In genomic region chr8:108783155-108783554, GRCm38 (mm10) we compare ENCODE assay signal across 29 mouse cellular contexts.
DNase-seq lines count a peak whose midpoint lies in the region; ATAC-seq and TF ChIP-seq lines count a peak whose summit lies in the region.
"Had no signal": no experiment of that assay in that cellular context is flagged by ENCODE, and none has a peak within 500 bp of the region (broad histone marks: within the 10 kb centered on the region; RNA-seq: fewer than 3 reads in every experiment).

No protein-coding gene starts in this region.

- no peak overlapping the region for H3K4me3 ChIP-seq in kidney, embryonic 16.5 days (ENCODE audit: low read length)
- no peak overlapping the region for H3K4me3 ChIP-seq in liver, embryonic 16.5 days (ENCODE audit: low read depth, low read length)
- no peak overlapping the region for H3K4me3 ChIP-seq in liver, postnatal 0 days (ENCODE audit: low read depth, low read length)
- H3K4me3 ChIP-seq in embryonic facial prominence, embryonic 13.5 days, result no peak overlapping the region
- H3K4me3 ChIP-seq: forebrain, embryonic 10.5 days; forebrain, embryonic 13.5 days; heart, embryonic 12.5 days; heart, embryonic 15.5 days; hindbrain, embryonic 10.5 days; hindbrain, embryonic 13.5 days had no signal

- TF ChIP-seq CTCF in liver, postnatal 0 days (IDR thresholded peaks at IDR 0.05; ENCODE audit: low read depth), result no peak

- intact Hi-C loops in left cerebral cortex, postnatal 4 days (cut with DNase I), result no loop called here

- H3K4me2 ChIP-seq in kidney, embryonic 16.5 days (replicated peaks; ENCODE audit: low read depth, low read length), result no peak overlapping the region
- H3K4me2 ChIP-seq in liver, embryonic 16.5 days (ENCODE audit: low read depth, low read length), result no peak overlapping the region
- no peak overlapping the region for H3K4me2 ChIP-seq in liver, postnatal 0 days (ENCODE audit: low read depth, low read length)
- no peak overlapping the region for H3K4me2 ChIP-seq in embryonic facial prominence, embryonic 13.5 days
- H3K4me2 ChIP-seq: forebrain, embryonic 13.5 days; heart, embryonic 12.5 days; heart, embryonic 15.5 days; hindbrain, embryonic 13.5 days had no signal

- no peaks in the 10 kb centered on the region for H3K9me3 ChIP-seq in kidney, embryonic 16.5 days (ENCODE audit: low read length)
- no peaks in the 10 kb centered on the region for H3K9me3 ChIP-seq in liver, embryonic 16.5 days (replicated peaks; ENCODE audit: control insufficient read depth, low read length)
- H3K9me3 ChIP-seq in liver, postnatal 0 days (ENCODE audit: low read length), result no peaks in the 10 kb centered on the region
- H3K9me3 ChIP-seq in embryonic facial prominence, embryonic 13.5 days, result no peaks in the 10 kb centered on the region
- H3K9me3 ChIP-seq: forebrain, embryonic 10.5 days; forebrain, embryonic 13.5 days; heart, embryonic 12.5 days; heart, embryonic 15.5 days; hindbrain, embryonic 10.5 days; hindbrain, embryonic 13.5 days had no signal

- no peak for TF ChIP-seq EP300 in liver, postnatal 0 days (IDR thresholded peaks at IDR 0.05; ENCODE audit: low read depth)

- H3K27ac ChIP-seq in kidney, embryonic 16.5 days (ENCODE audit: low read length), result no peak overlapping the region
- no peak overlapping the region for H3K27ac ChIP-seq in liver, embryonic 16.5 days (ENCODE audit: low read length)
- no peak overlapping the region for H3K27ac ChIP-seq in liver, postnatal 0 days (ENCODE audit: low read depth)
- H3K27ac ChIP-seq in embryonic facial prominence, embryonic 13.5 days, result peak overlapping the region; percentile 13; the same call in 1 of the 2 replicates
- H3K27ac ChIP-seq: forebrain, embryonic 10.5 days; forebrain, embryonic 13.5 days; heart, embryonic 15.5 days; hindbrain, embryonic 10.5 days; hindbrain, embryonic 13.5 days had no signal

- no peaks in the 10 kb centered on the region for H3K36me3 ChIP-seq in kidney, embryonic 16.5 days (ENCODE audit: insufficient read depth, low read length)
- H3K36me3 ChIP-seq in liver, embryonic 16.5 days (ENCODE audit: control insufficient read depth, insufficient read depth), result no peaks in the 10 kb centered on the region
- H3K36me3 ChIP-seq in liver, postnatal 0 days (replicated peaks; ENCODE audit: insufficient read depth, low read length), result no peaks in the 10 kb centered on the region
- H3K36me3 ChIP-seq in embryonic facial prominence, embryonic 13.5 days, result no peaks in the 10 kb centered on the region
- H3K36me3 ChIP-seq: forebrain, embryonic 10.5 days; G1E; heart, embryonic 12.5 days; heart, embryonic 15.5 days; hindbrain, embryonic 10.5 days; hindbrain, embryonic 13.5 days had no signal

- no peak for DNase-seq in kidney, postnatal 14 days
- DNase-seq in liver, postnatal 0 days, result no peak
- peak; percentile 44 for DNase-seq in brain, adult 2 months (ENCODE audit: low read depth, low spot score)
- no peak for DNase-seq in spleen, postnatal 14 days (ENCODE audit: low spot score in 2 of 2)
- no peak for DNase-seq in left cerebral cortex, postnatal 4 days
- DNase-seq: adrenal gland, postnatal 10 days; adrenal gland, postnatal 36 days; B cell, adult 2 months; cerebellum, adult 11 months; cerebellum, adult 2 months; cerebellum, adult 9-11 months; cerebellum, postnatal 25 days; gastrocnemius, postnatal 10 days; gastrocnemius, postnatal 36 days; heart, postnatal 10 days; heart, postnatal 36 days had no signal

- no peaks in the 10 kb centered on the region for H3K27me3 ChIP-seq in kidney, embryonic 16.5 days (ENCODE audit: insufficient read depth, low read length)
- H3K27me3 ChIP-seq in liver, embryonic 16.5 days (ENCODE audit: control insufficient read depth, insufficient read depth, low read depth, low read length), result no peaks in the 10 kb centered on the region
- no peaks in the 10 kb centered on the region for H3K27me3 ChIP-seq in liver, postnatal 0 days (ENCODE audit: insufficient read depth, low read length)
- H3K27me3 ChIP-seq in embryonic facial prominence, embryonic 13.5 days, result no peaks in the 10 kb centered on the region
- H3K27me3 ChIP-seq: heart, embryonic 12.5 days; heart, embryonic 15.5 days; Patski had no signal

- 0 out of 2 replicates have a peak, but pooled peaks have one; percentile 19 for ATAC-seq in kidney, embryonic 16.5 days (ENCODE audit: low FRiP score, low TSS enrichment)
- peak; percentile 39; the same call in 1 of the 2 replicates for ATAC-seq in liver, embryonic 16.5 days (ENCODE audit: low read depth)
- no peak for ATAC-seq in liver, postnatal 0 days
- no peak for ATAC-seq in embryonic facial prominence, embryonic 13.5 days (ENCODE audit: insufficient number of reproducible peaks, insufficient read depth, low FRiP score, low TSS enrichment, low read depth)
- ATAC-seq: forebrain, embryonic 13.5 days; forebrain, embryonic 16.5 days; hindbrain, embryonic 16.5 days; Patski had no signal

- 43% methylated on average over 10 of the region's 10 CpGs for WGBS in kidney, embryonic 16.5 days
- WGBS in liver, embryonic 16.5 days (ENCODE audit: insufficient replicate concordance), result 50% methylated on average over 10 of the region's 10 CpGs
- WGBS in liver, postnatal 0 days (ENCODE audit: insufficient replicate concordance), result 59% methylated on average over 10 of the region's 10 CpGs
- 55% methylated on average over 9 of the region's 10 CpGs for WGBS in embryonic facial prominence, embryonic 13.5 days

- peaks cover 18% of the 10 kb centered on the region for H3K4me1 ChIP-seq in kidney, embryonic 16.5 days (ENCODE audit: insufficient read depth, low read length)
- H3K4me1 ChIP-seq in liver, embryonic 16.5 days (ENCODE audit: control insufficient read depth, low read depth, low read length), result no peaks in the 10 kb centered on the region
- H3K4me1 ChIP-seq in liver, postnatal 0 days (ENCODE audit: insufficient read depth), result peaks cover 4% of the 10 kb centered on the region
- peaks cover 58% of the 10 kb centered on the region for H3K4me1 ChIP-seq in embryonic facial prominence, embryonic 13.5 days

- no peak overlapping the region for H3K9ac ChIP-seq in kidney, embryonic 16.5 days (replicated peaks; ENCODE audit: low read length)
- no peak overlapping the region for H3K9ac ChIP-seq in liver, embryonic 16.5 days (ENCODE audit: low read depth, low read length)
- H3K9ac ChIP-seq in liver, postnatal 0 days (replicated peaks), result no peak overlapping the region
- no peak overlapping the region for H3K9ac ChIP-seq in embryonic facial prominence, embryonic 13.5 days
- H3K9ac ChIP-seq: forebrain, embryonic 13.5 days; heart, embryonic 12.5 days; heart, embryonic 15.5 days; hindbrain, embryonic 13.5 days had no signal

Comparison
In these comparisons a context has a peak if more than half of its experiments do, and no peak if none do; other contexts are left out.
1. ATAC-seq: peak in kidney, embryonic 16.5 days (single experiment) and liver, embryonic 16.5 days (single experiment); none in liver, postnatal 0 days (single experiment) and embryonic facial prominence, embryonic 13.5 days (single experiment).